Mouse (Mus musculus) gastrocnemius, adult 8-10 months (tissue): ENCODE measurements at regions not wholly inside any gene's neighbourhood (a gene's known extent, or its start where the extent isn't known, plus 50 kb on each side); places are given as distances from the start of the nearest gene placed in this dataset.
"Not testable (repeated sequence)": the region's sequence is repeated elsewhere in the genome, so short reads cannot be mapped to it uniquely, and the experiment has no call there.

Experiments
- DNase-seq, 2 experiments: peaks; one replicate each; pipeline ENCODE4 v3.0.0; 2022; ENCODE audit warnings: low spot score in 2 of 2

DNA sequence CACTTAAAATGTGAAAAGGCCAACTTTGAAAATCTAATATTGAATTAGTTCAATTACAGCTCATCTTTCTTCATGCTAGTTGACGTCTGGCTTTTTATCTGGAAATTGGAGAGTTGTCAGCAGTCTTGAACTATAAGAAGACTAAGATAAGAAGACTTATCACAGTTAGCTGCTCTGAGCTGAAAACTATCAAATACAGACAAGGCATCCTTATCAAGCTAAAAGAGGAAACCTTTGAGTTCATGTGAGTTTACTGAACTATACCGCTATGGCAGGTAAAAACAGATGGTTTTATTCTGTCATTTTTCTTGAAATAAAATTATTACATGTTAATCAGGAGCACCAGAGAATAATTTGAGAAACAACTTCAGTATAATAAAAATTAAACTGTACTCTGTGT, 735.2 kb upstream of the Marcks start:
- no peak for DNase-seq

DNA sequence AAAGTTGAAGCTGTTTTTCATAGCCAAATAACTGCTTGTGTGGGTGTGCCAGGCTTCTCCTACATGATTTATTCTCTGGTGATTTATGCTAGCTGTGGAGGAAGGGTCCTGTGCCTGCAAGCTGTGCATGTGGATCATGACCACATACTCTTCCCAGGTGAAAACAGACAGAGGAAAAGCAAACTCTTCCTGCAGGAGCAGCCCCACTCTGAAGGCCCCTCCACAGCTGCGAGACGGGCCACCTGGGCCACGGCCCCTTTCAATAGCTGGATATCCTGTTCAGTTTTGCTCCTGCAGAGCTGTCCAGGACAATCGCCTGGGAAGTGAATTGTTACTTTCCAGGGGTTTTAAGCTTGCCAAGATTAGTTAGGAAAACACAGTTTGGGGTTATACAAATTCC, 722.3 kb upstream of the Marcks start:
- DNase-seq, result no peak

DNA sequence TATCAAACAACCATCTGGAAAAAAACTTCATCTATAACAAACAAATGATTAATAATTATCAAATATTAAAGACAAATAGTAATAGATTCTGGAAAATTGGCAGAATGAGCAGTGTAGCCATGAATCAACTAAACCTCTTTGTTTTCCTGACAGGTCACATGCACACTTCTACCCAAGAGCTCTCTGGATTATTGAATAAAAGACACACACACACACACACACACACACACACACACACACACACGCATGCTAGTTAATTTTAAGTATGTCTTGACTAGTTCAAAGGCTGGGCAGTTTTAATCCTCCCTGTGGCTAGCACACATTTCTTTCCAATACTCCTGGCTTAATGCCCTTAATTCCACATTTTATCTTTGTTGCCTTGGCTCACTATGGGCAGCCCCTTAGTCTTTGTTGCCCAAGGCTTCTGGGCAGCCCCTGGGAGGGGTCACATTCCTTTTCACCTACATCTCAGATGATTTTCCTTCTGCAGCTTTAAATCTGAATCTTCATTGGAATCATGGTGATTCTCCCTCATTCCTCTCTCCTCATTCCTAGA, 710.6 kb upstream of the Marcks start:
- no peak for DNase-seq

DNA sequence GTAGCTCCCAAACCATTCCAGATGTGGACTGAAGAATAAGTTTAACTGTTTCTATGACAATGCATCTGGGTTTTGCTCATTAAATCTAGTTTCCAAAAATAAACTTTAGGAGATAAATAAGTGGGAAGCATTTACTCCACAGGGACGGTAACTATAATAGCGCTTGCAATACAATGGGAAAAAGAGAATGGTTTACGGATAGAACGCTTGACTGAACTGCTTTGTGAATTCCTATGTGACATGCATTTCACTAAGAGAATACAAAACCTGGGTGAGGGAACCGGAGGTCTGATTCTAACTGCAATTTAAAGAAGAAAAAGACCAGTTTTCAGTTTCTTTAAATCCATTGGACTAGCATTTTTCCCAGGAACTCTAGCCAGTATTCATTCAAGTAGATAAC, 704.1 kb upstream of the Marcks start:
- no peak for DNase-seq

DNA sequence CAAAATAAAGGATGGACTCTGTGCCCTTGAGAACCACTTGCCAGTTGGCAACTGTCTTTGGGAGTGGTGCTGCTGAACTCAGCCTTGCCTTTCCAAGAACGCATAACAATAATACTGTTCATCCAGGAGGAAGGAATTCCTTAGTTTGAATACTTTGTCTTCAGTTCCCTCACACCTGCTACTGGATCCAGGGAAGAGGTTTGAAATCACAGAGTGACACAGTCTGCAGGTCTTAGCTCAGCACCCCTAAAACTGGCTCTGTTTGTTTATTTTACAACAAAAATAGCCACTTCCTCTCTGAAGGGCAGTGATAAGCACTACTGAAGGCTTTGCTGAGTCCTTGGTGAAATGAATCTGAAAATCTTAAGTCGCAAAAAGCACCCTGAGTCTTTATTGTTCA, 703.1 kb upstream of the Marcks start:
- DNase-seq, result no peak

DNA sequence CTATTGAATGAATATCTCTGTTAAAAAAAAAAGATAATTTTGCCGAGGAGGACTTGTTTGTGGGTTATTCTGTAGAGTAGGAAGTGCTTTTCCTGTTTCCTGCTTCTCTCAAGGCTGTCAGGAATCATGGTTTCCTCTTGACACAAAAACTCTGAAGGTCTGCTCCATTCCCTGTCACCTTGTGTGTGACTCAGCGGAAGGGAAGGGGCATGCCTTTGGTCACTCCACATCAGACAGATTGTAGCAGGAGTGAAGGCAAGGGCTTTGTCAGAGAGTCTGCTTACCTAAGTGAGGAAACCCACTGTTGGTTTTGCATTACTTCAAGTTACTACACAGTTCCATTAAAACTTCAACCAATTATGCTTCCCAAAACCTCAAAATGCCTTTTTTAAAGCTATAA, 699.0 kb upstream of the Marcks start:
- DNase-seq, result no peak

DNA sequence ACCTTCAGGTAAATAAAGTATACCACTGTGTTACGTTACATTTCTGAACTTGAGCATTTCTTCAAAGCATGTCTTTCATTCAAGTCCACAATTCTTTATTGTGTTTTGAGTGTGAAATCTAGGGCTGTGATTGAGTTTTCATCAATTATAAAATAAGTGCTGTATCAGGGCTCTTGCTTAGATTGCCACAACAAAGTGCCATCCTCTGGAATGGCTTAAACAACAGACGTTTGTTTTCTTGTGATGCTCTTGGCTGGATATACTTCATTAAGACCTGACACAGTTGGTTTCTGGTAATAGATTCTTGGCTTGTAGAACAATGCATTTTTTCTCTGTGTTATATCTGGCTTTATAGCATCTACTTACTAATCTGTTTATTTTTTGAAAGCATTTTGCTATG, 674.3 kb upstream of the Marcks start:
- DNase-seq, result no peak

DNA sequence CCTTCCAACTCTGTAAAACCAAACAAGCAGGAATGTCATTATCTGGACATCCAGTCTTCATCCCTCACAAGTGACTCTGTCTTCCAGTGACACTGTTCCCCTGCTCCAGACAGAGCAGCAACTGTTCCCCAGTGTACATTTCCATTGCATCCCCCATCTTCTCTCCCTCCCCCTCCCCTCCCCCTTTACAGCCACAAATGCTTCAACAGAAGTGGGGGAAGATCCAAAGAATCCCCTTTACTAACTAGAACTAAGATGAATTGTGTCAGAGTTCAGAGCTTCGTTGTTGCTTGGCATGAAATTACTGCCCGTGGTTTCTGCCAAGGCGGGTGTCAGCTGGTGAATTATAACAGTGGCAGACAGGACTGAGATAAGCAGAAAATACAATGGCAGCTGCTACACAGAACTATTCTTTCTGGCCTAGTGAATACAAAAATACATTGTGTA, 673.7 kb upstream of the Marcks start:
- DNase-seq, result no peak

DNA sequence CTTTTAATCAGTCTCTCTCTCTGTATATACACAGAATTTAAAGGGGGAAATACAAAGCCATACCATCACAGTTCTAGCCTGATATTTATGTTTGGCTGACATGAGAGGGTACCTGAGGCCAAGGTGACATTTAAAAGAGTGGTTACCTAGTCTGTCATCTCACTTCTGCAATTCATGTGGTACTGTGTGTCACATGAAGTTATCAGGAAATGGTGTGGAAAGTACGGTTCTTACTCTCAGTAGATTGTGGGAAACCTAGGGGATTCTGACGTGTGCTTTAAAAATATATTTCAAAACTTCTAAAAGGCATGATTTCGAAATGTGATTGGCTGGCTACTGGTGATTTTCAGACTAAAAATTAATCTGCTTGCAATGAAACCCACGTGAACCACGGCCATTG, 673.1 kb upstream of the Marcks start:
- DNase-seq, result no peak

DNA sequence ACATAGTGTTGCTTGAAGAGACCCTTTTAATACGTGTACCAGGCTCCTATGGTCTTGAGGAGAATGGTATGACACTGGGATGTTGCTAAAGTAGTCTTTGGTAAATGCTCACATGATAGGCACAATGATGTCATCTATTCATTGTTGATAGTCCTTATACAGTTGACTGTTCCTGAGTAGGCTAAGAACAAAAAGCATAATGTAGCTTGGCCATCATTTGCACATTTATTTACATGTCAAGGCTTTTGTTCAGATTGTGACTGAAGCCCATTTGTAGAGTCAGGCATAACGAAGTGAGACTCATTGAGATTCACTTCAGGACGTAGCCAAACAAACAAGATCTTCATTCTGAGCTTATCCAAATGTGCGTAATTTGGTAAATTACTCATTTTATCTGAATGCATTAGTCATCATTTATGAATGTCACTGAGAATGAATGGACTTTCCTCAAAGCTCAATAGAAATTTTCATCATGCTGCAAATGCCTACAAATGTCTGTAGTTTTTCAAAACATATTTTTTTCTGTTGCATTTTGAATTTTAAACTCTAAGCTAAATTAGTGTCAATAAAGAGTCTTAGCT, 664.6 kb upstream of the Marcks start:
- DNase-seq, result no peak

DNA sequence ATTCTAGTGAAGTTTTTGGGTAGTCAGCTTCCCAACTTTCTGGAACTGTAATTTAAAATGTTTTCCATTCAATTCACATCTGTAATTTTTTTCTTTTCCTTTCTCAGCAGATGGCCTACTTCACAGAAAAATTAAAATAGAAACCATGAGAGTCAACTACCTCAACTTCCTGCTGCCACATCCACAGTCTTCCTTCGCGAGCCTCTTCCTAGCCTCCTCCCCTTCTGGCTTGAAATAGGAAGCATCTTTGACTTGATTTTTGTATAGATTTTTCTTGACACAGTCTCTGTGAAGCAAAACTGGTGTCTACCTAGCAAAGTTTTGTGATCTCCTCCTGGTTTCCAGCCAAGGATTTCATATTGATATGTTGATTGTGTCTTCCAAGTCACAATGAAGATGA, 660.7 kb upstream of the Marcks start:
- no peak for DNase-seq

DNA sequence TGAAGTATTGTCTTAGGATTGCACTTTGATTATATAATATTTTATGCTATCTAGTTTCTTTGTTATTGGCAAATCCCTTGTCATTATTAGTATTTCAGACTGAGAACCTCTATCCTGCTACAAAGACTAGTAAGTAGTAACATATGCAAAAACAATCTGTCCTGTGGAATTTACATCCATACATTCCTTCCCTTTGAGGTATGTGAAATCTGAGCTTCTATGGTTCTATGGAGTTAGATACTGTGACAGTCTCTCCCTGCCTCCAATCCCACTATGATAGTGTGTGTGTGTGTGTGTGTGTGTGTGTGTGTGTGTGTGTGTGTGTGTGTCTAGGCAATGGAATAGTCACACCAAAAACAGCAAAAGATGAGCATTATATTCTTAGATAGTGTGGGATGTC, 659.6 kb upstream of the Marcks start:
- DNase-seq, result no peak

DNA sequence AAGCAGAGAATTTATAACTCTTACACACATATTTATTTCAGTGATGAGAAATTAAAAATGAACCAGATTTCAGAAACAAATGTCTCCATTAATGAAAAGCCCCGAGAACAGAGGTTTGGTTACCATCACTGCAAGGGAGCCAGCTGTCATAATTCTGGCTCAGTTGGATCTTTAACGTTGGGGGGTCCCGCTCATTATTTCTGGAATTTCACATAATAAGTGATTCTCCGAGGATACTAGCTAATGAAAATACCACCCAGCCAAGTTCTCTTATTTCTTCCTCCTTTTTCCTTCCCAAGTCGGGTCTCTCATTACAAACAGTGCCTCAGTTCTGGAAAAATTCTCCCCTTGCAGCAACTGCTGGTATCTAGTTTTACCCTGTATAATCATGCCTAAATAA, 659.0 kb upstream of the Marcks start:
- DNase-seq, result no peak

DNA sequence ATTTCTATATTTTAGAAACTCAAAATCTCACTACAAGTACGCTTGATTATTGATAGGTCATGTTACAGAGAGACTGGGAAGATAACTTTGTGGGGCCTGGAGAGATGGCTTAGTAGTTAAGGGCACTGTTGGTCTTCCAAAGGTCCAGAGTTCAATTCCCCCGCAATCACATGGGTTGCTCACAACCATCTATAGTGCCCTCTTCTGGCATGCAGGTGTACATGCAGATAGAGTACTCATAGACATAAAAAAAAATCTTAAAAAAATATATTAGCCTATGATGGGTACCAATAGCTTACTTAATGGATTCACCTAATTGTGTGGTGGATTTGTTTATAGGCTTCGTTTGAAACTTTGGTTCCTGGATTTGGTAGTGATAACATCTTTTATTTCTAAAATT, 654.2 kb upstream of the Marcks start:
- DNase-seq, result no peak

DNA sequence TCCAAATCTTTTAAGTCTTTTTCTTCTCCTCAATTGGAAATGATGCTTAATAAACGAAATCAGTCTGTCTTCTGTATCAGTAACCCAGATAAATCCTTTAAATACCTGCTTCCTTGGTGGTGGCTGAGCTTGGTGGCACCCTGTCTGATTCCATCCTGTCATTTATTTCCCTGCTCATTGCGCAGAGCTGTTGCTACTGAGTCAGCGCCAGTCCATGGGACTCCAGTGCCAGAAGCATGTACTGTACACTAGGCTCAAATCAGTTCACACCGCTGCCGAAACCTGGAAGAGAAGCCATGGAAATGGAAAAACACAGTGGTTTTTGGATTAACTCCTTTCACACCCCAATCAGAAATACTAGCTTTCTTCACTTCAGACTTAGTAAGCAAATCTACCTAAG, 649.3 kb upstream of the Marcks start:
- DNase-seq, result no peak

DNA sequence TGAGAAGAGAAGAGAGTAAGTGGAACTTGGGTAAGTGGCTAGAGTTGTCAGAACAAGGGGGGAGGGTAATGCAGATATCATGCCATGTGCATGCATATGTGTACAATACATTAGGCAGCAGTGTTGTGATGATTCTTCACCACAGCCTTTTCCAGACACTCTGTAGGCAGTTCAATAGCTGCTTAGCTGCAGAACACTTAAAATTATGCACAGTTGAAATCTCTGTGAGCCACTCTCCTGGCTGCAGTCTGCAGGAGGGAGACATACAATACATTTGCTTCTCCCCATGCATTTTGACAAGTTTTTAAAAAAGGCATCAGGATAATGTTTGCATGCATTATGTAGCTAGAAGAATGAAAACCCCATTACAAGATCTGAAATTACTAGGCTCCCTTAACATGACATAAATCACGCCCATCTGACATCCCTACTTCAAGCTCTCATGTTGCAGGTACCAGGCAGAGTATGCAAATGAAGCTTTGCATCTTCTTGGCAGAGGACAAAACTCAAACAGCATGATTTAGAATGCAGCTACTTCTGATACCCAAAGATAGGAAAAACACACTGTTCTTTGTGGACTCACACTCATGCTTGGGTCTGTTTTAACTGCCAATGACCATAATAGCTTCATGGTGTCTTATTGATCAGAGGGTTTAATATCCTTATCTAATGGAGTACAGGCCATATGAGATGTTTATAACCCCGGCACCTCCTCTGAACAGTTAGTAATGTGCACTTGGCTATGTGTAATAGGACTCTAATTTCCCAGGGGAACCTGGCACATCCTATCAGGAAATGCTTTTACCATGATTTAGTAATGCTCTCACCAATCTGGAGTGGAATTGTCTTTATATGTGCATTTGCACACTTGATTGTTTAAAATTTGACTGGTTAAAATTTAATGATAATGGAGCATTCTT, 640.9 kb upstream of the Marcks start:
- DNase-seq, result no peak

DNA sequence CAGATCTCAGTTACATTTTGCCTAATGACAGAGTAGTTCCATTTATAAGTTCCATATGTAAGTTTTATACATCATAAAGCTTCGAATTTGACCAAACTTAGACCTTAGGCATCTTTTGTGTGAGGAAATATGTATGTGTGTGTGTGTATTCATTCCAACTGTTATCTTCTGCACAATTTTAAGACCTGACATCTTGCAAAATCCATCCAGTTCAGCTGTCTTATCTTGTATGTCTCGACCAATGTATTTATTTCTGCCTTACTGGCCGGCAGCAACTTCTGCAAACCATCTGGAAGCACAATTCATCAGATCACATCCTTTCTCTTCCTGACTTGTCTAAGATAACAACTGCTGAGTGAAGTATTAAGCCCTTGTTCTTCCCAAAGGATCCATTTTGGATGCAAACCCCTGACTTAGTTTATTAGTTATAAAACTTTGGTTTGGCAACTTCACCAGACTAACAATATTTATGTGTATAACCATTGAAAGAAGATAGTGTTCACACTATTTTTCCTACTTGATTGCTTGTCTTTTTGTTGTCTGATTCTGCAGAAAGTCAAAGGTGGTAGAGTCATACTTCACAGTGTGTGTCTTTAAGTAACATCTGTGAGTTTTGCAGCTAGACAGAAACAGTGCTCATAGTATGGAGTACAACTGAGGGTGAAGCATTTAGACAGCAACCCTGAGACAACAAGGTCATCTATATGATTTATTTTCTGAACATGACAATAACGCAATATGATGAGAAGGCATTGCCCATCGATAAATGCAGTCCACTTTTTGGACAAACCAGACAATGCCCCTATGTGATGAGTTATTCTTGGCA, 622.0 kb upstream of the Marcks start:
- DNase-seq, result no peak

DNA sequence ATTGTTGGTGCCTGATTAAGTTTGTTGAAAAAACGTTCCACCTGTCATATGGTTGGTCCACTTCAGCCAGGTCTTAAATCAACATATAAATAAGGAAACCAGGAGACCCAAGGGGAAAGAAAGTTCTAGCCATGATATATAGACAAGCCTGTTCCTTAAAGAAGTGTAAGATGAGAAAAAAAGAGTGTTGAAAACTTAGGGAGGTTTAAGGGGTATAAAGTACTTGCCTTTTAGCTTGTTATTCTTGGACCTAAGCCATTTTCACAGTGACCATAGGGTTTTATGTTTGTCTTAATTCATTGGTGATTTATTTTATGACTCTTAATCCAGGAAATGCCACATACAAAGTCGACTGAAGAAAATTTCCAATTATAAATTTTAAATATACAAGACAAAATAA, 602.9 kb upstream of the Marcks start:
- DNase-seq, result no peak

DNA sequence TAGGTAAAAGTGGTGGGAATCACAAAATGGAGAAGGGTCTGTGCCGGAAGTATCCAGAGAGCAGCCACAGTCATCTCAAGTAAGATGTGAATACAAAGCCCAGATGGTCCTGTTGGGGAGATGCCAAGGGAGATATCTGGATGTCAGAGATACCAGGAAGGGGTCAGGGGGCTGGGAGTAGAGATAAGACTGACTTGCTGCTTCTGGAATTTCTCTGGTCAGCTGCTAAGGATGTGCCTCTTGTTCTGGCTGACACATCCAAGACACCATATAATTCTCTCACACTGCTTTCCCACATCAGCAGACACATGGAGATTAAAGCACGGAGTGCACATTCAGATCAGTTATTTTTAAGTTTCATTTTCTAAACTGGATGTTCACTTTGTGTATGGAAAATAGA, 600.3 kb upstream of the Marcks start:
- DNase-seq, result no peak

DNA sequence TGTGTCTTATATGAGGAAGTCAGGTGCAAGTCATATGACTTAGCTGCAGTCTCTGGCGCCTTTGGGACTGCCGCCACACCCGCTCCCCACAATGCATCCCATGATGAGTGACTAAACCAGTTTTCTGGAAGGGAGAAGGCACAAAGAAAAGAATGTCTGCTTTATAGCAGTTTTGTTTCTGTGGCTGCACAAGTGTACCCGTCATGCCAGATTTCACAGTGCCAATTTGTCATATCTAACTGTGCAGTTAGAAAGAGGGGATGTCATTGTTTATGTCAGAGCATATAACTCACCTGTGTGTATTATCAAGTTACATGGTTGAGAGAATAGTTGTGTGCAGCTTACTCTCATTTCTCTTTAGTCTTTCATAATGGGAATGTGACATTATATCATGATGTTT, 586.9 kb upstream of the Marcks start:
- no peak for DNase-seq

DNA sequence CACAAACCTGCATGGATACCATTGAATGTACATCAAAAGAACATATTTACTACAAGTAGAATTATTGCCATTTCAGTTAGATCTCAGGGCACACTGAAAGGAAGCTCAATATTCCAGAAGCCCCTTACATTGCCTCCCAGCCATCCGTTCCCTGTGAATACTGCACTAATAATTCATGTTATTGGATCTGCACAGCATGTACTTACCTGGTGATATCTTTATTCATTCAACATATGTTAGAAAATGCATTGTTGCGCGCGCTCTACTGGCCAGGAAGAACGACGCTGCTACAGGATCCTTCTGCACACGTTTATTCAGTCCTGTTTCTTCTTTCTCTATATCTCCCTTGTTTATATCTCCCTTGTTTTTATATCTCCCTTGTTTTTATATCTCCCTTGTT, 586.3 kb upstream of the Marcks start:
- not testable (repeated sequence) for DNase-seq

DNA sequence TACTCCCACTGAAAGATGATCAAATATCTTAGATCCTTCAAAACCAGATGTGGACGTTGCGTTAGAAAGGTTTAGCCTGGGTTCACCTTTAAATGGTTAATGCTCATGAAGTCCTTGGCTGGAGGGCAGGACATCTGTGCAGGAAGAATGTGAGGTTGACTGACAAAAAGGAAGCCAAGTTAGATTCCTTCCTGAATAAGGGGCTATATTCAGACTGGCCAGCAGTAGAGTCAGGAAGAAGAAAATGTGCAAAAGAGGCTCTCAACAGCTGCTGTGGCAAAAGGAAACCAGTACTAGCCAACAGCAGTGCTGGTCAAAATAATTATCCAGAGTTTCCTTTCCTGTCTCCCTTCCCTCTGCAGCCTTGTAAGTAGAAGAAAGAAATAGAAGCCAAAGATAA, 582.0 kb upstream of the Marcks start:
- DNase-seq, result no peak
